Mouse (Mus musculus): Measurements from ENCODE around the gene Itih1. TPM values are rescaled to one million over a fixed set of nuclear protein-coding genes. Genes with fewer than 3 reads are reported as not detected.

The Itih1 gene
- polyA plus RNA-seq, 1 experiment from 2014 or later = not detected

DNA sequence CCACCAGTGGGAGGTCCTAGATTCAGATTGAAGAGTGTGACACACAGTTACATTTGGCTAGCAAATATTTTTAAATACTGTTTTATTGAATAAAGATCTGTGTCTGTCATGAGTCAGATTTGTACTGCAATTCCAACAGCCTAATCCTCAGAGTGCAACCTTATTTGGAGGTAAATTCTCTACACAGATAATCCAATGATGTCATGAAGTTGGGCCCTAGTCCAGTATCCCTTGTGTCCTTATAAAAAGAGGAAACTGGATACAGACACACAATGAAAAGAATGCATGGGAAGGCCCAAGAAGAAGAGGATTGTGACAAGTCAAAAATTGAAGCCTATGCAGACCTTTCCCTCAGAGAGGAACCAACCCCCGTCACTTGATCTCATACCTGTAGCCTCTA is 26.6 kb downstream of the Itih1 start:
- H3K36me3 ChIP-seq (ENCODE audit: control insufficient read depth, insufficient read depth, low read length) = no peaks in the 10 kb centered on the region
- H3K4me2 ChIP-seq (replicated peaks; ENCODE audit: low read depth, low read length) = no peak overlapping the region
- no peak overlapping the region for H3K4me3 ChIP-seq (ENCODE audit: low read depth, low read length)
- 69% methylated on average over 1 of the region's 1 CpGs for WGBS
- ATAC-seq (ENCODE audit: insufficient number of reproducible peaks, insufficient read depth, low FRiP score, low read depth) = no peak
- H3K27ac ChIP-seq (ENCODE audit: low read length) = no peak overlapping the region
- no peaks in the 10 kb centered on the region for H3K4me1 ChIP-seq (ENCODE audit: control insufficient read depth, insufficient read depth, low read length)
- H3K27me3 ChIP-seq (ENCODE audit: control insufficient read depth, insufficient read depth, low read length) = no peaks in the 10 kb centered on the region
- H3K9ac ChIP-seq (replicated peaks; ENCODE audit: low read depth, low read length) = no peak overlapping the region
- H3K9me3 ChIP-seq (ENCODE audit: control insufficient read depth, low read depth, low read length) = no peaks in the 10 kb centered on the region

- Histone ChIP-seq H3K36me3 (ENCODE audit: control insufficient read depth, insufficient read depth, low read length) (no peaks in the 10 kb centered on the region), H3K27me3 (ENCODE audit: control insufficient read depth, insufficient read depth, low read length) (no peaks in the 10 kb centered on the region), H3K27ac (ENCODE audit: low read length) (no peak overlapping the region), H3K9ac (replicated peaks; ENCODE audit: low read depth, low read length) (no peak overlapping the region), H3K4me1 (ENCODE audit: control insufficient read depth, insufficient read depth, low read length) (no peaks in the 10 kb centered on the region), H3K4me3 (ENCODE audit: low read depth, low read length) (no peak overlapping the region), H3K9me3 (ENCODE audit: control insufficient read depth, low read depth, low read length) (no peaks in the 10 kb centered on the region), H3K4me2 (replicated peaks; ENCODE audit: low read depth, low read length) (no peak overlapping the region)
- ATAC-seq (ENCODE audit: insufficient number of reproducible peaks, insufficient read depth, low FRiP score, low read depth) = no peak
- 78% methylated on average over 5 of the region's 5 CpGs for WGBS
Measured at GRCm38 (mm10) chr14:30913404-30913803, 29.7 kb downstream of the Itih1 start.

DNA sequence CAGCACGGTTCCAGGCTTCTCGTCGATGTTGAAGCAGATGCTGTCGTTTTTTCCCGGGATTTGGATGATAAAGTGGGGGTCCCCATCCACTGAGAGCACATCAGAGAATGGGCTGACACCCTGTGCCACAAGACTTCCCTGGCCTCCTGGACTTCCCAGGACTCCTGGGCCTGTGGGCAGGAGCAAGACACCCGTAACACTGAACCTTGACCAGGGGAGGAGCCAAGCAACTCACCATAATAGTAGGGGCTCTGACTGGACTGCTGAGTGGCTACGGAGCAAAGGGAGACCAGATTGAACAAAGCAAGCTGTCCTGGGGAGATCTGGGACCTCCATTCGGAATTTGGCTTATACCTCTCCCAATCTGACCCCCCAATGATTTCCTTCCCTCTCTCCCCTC is 30.4 kb downstream of the Itih1 start:
- 79% methylated on average over 8 of the region's 8 CpGs for WGBS
- Histone ChIP-seq H3K9ac (replicated peaks; ENCODE audit: low read depth, low read length) (no peak overlapping the region), H3K4me1 (ENCODE audit: control insufficient read depth, insufficient read depth, low read length) (no peaks in the 10 kb centered on the region), H3K27ac (ENCODE audit: low read length) (no peak overlapping the region), H3K9me3 (ENCODE audit: control insufficient read depth, low read depth, low read length) (no peaks in the 10 kb centered on the region), H3K4me2 (replicated peaks; ENCODE audit: low read depth, low read length) (no peak overlapping the region), H3K36me3 (ENCODE audit: control insufficient read depth, insufficient read depth, low read length) (no peaks in the 10 kb centered on the region), H3K4me3 (ENCODE audit: low read depth, low read length) (no peak overlapping the region), H3K27me3 (ENCODE audit: control insufficient read depth, insufficient read depth, low read length) (no peaks in the 10 kb centered on the region)
- no peak for ATAC-seq (ENCODE audit: insufficient number of reproducible peaks, insufficient read depth, low FRiP score, low read depth)

GRCm38 (mm10) chr14:30911141-30911540 is 31.9 kb downstream of the Itih1 start:
- H3K4me2 ChIP-seq (replicated peaks; ENCODE audit: low read depth, low read length) = no peak overlapping the region
- no peak overlapping the region for H3K4me3 ChIP-seq (ENCODE audit: low read depth, low read length)
- H3K36me3 ChIP-seq (ENCODE audit: control insufficient read depth, insufficient read depth, low read length) = no peaks in the 10 kb centered on the region
- H3K9me3 ChIP-seq (ENCODE audit: control insufficient read depth, low read depth, low read length) = no peaks in the 10 kb centered on the region
- no peak overlapping the region for H3K27ac ChIP-seq (ENCODE audit: low read length)
- H3K9ac ChIP-seq (replicated peaks; ENCODE audit: low read depth, low read length) = no peak overlapping the region
- 89% methylated on average over 8 of the region's 8 CpGs for WGBS
- no peak for ATAC-seq (ENCODE audit: insufficient number of reproducible peaks, insufficient read depth, low FRiP score, low read depth)
- H3K27me3 ChIP-seq (ENCODE audit: control insufficient read depth, insufficient read depth, low read length) = no peaks in the 10 kb centered on the region
- no peaks in the 10 kb centered on the region for H3K4me1 ChIP-seq (ENCODE audit: control insufficient read depth, insufficient read depth, low read length)

DNA sequence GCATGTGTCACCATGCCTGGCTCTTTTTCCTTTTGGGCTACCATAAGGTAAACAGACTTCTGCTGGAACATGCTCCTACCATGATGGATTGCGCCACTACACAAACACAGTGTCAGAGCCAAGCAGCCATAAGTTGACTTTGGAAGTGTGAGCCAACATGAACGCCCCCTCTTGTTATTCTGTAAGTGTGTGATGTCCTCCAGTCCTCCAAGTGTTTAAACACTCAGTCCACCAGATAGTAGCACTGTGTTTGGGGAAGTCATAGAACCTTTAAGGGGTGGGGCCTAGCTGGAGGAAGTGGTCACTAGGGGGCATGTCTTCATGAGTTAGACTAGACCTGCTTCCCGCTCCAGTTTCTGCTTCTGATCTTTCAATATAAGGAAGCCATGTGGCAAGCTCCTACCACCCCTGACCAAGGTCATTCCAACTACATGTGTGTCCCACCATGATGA is 35.2 kb downstream of the Itih1 start:
- H3K36me3 ChIP-seq (ENCODE audit: control insufficient read depth, insufficient read depth, low read length) = no peaks in the 10 kb centered on the region
- H3K9ac ChIP-seq (replicated peaks; ENCODE audit: low read depth, low read length) = no peak overlapping the region
- 40% methylated on average over 3 of the region's 3 CpGs for WGBS
- ATAC-seq (ENCODE audit: insufficient number of reproducible peaks, insufficient read depth, low FRiP score, low read depth) = peak; percentile 63; the same call in 1 of the 2 replicates
- H3K9me3 ChIP-seq (ENCODE audit: control insufficient read depth, low read depth, low read length) = no peaks in the 10 kb centered on the region
- H3K4me1 ChIP-seq (ENCODE audit: control insufficient read depth, insufficient read depth, low read length) = no peaks in the 10 kb centered on the region
- no peak overlapping the region for H3K4me2 ChIP-seq (replicated peaks; ENCODE audit: low read depth, low read length)
- H3K27me3 ChIP-seq (ENCODE audit: control insufficient read depth, insufficient read depth, low read length) = no peaks in the 10 kb centered on the region
- no peak overlapping the region for H3K27ac ChIP-seq (ENCODE audit: low read length)
- no peak overlapping the region for H3K4me3 ChIP-seq (ENCODE audit: low read depth, low read length)

GRCm38 (mm10) chr14:30906001-30906400 is 37.1 kb downstream of the Itih1 start:
- Histone ChIP-seq H3K4me3 (ENCODE audit: low read depth, low read length) (no peak overlapping the region), H3K9me3 (ENCODE audit: control insufficient read depth, low read depth, low read length) (no peaks in the 10 kb centered on the region), H3K4me1 (ENCODE audit: control insufficient read depth, insufficient read depth, low read length) (no peaks in the 10 kb centered on the region), H3K36me3 (ENCODE audit: control insufficient read depth, insufficient read depth, low read length) (no peaks in the 10 kb centered on the region), H3K27me3 (ENCODE audit: control insufficient read depth, insufficient read depth, low read length) (no peaks in the 10 kb centered on the region), H3K4me2 (replicated peaks; ENCODE audit: low read depth, low read length) (no peak overlapping the region), H3K9ac (replicated peaks; ENCODE audit: low read depth, low read length) (no peak overlapping the region), H3K27ac (ENCODE audit: low read length) (no peak overlapping the region)
- ATAC-seq (ENCODE audit: insufficient number of reproducible peaks, insufficient read depth, low FRiP score, low read depth) = no peak
- 89% methylated on average over 6 of the region's 6 CpGs for WGBS

DNA sequence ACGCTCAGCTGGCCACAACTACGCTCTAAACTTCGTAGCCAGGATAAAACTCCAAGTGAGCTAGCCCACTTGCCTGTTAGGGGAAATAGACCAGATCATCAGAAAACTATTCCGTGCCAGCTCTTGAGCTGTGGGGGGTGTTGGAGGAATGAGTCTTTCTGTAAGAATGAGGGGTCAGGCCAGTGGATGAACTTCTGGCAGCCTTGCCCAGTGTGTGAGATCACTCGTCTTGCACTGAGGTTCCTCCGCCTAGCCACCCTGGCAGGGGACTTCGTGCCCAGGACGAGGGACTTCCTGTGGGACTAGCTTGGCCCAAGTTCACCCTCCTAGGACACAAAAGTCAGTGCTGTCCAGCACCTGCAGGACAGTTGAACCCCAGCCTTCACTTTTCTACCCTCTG is 38.8 kb downstream of the Itih1 start:
- no peak for ATAC-seq (ENCODE audit: insufficient number of reproducible peaks, insufficient read depth, low FRiP score, low read depth)

GRCm38 (mm10) chr14:30903036-30903435 is 40.1 kb downstream of the Itih1 start:
- no peak overlapping the region for H3K9ac ChIP-seq (replicated peaks; ENCODE audit: low read depth, low read length)
- peaks cover 3% of the 10 kb centered on the region; the same call in 1 of the 2 replicates for H3K9me3 ChIP-seq (ENCODE audit: control insufficient read depth, low read depth, low read length)
- H3K27ac ChIP-seq (ENCODE audit: low read length) = no peak overlapping the region
- ATAC-seq (ENCODE audit: insufficient number of reproducible peaks, insufficient read depth, low FRiP score, low read depth) = no peak
- H3K4me2 ChIP-seq (replicated peaks; ENCODE audit: low read depth, low read length) = no peak overlapping the region
- H3K4me3 ChIP-seq (ENCODE audit: low read depth, low read length) = no peak overlapping the region
- H3K27me3 ChIP-seq (ENCODE audit: control insufficient read depth, insufficient read depth, low read length) = no peaks in the 10 kb centered on the region
- 73% methylated on average over 3 of the region's 3 CpGs for WGBS
- no peaks in the 10 kb centered on the region for H3K4me1 ChIP-seq (ENCODE audit: control insufficient read depth, insufficient read depth, low read length)
- H3K36me3 ChIP-seq (ENCODE audit: control insufficient read depth, insufficient read depth, low read length) = no peaks in the 10 kb centered on the region

More for the DNA sequence above, 38.8 kb downstream of the Itih1 start:
- no peak overlapping the region for H3K27ac ChIP-seq (ENCODE audit: low read length)
- H3K27me3 ChIP-seq (ENCODE audit: control insufficient read depth, insufficient read depth, low read length) = no peaks in the 10 kb centered on the region
- no peak overlapping the region for H3K4me3 ChIP-seq (ENCODE audit: low read depth, low read length)
- no peaks in the 10 kb centered on the region for H3K36me3 ChIP-seq (ENCODE audit: control insufficient read depth, insufficient read depth, low read length)
- no peak overlapping the region for H3K4me2 ChIP-seq (replicated peaks; ENCODE audit: low read depth, low read length)
- no peak overlapping the region for H3K9ac ChIP-seq (replicated peaks; ENCODE audit: low read depth, low read length)
- H3K9me3 ChIP-seq (ENCODE audit: control insufficient read depth, low read depth, low read length) = peaks cover 2% of the 10 kb centered on the region; the same call in 1 of the 2 replicates
- 90% methylated on average over 8 of the region's 8 CpGs for WGBS
- H3K4me1 ChIP-seq (ENCODE audit: control insufficient read depth, insufficient read depth, low read length) = no peaks in the 10 kb centered on the region

GRCm38 (mm10) chr14:30902628-30903027 is 40.5 kb downstream of the Itih1 start:
- ATAC-seq (ENCODE audit: insufficient number of reproducible peaks, insufficient read depth, low FRiP score, low read depth) = no peak
- Histone ChIP-seq H3K27me3 (ENCODE audit: control insufficient read depth, insufficient read depth, low read length) (no peaks in the 10 kb centered on the region), H3K4me1 (ENCODE audit: control insufficient read depth, insufficient read depth, low read length) (no peaks in the 10 kb centered on the region), H3K9me3 (ENCODE audit: control insufficient read depth, low read depth, low read length) (peaks cover 3% of the 10 kb centered on the region; the same call in 1 of the 2 replicates), H3K36me3 (ENCODE audit: control insufficient read depth, insufficient read depth, low read length) (no peaks in the 10 kb centered on the region), H3K4me2 (replicated peaks; ENCODE audit: low read depth, low read length) (no peak overlapping the region), H3K4me3 (ENCODE audit: low read depth, low read length) (no peak overlapping the region), H3K9ac (replicated peaks; ENCODE audit: low read depth, low read length) (no peak overlapping the region), H3K27ac (ENCODE audit: low read length) (no peak overlapping the region)
- WGBS = 88% methylated on average over 5 of the region's 5 CpGs

Measured in stomach, embryonic 14.5 days (tissue).